Mouse (Mus musculus): ENCODE data around the gene Mycbp.

Gene Mycbp

GRCm38 (mm10) chr4:123904333-123905125 lies at the start of gene Mycbp:
Mycbp (plus strand) TSS chr4:123904832.
- peak; percentile 95 to 99 for DNase-seq (ENCODE audit: low read depth in 1 of 2, low spot score in 2 of 2)

DNA sequence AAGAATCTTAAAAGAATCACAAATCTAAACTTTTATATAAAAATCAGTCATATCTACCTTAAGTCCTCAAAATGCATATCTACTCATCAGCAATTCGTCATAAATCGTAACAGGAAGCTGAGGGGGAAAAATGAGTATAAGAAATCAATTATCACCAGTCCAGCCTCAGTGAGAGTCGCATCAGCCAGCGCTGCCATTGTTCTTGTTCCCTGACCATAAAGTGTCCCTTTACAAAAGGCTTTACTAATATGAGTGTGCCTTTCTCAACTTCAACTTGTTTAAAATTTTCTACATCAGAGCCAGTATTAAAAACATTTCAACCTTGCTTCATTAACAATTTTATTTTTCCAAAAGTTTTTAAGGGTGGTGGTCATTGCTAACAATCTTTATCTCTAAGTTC lies 47.7 kb upstream of the Mycbp start:
- no peak for DNase-seq (ENCODE audit: low read depth in 1 of 2, low spot score in 2 of 2)

- no peak for DNase-seq (ENCODE audit: low read depth in 1 of 2, low spot score in 2 of 2)
Observed at GRCm38 (mm10) chr4:123858090-123858489, 46.5 kb upstream of the Mycbp start.

- no peak for DNase-seq (ENCODE audit: low read depth in 1 of 2, low spot score in 2 of 2)
Observed at GRCm38 (mm10) chr4:123859379-123859778, 45.3 kb upstream of the Mycbp start, which contains the start of gene 4933427I04Rik. 4933427I04Rik (plus strand) TSS chr4:123859679.

- no peak for DNase-seq (ENCODE audit: low read depth in 1 of 2, low spot score in 2 of 2)
Observed at GRCm38 (mm10) chr4:123859803-123860202, 44.8 kb upstream of the Mycbp start.

DNA sequence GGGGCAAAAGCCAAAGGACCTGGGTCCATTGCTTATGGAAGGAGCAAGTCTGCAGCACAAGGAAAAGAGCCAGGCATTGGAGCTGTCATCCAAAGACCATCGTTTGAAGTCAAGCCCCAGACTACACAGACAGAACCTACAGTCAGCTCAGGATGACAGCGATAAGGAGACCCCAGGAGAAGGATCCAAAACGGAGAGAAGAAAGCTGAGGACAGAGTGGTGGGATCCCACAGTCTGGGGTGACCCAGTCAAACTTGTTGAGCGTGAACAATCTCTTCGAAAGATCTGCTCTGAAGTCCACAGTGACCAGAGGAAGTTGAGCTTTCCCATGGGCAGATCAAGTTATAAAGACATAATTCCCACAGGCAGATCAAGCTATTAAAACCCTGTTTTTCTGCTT lies 44.0 kb upstream of the Mycbp start:
- DNase-seq (ENCODE audit: low read depth in 1 of 2, low spot score in 2 of 2) = no peak

- DNase-seq (ENCODE audit: low read depth in 1 of 2, low spot score in 2 of 2) = no peak
Observed at GRCm38 (mm10) chr4:123893726-123894125, 10.9 kb upstream of the Mycbp start.

- DNase-seq (ENCODE audit: low read depth in 1 of 2, low spot score in 2 of 2) = no peak
Observed at GRCm38 (mm10) chr4:123894295-123894694, 10.3 kb upstream of the Mycbp start.

- no peak for DNase-seq (ENCODE audit: low read depth in 1 of 2, low spot score in 2 of 2)
Observed at GRCm38 (mm10) chr4:123898696-123899095, 5.9 kb upstream of the Mycbp start.

- no peak for DNase-seq (ENCODE audit: low read depth in 1 of 2, low spot score in 2 of 2)
Observed at GRCm38 (mm10) chr4:123903432-123903831, 1.2 kb upstream of the Mycbp start.

- no peak for DNase-seq (ENCODE audit: low read depth in 1 of 2, low spot score in 2 of 2)
Observed at GRCm38 (mm10) chr4:123905126-123905668, 565 bp downstream of the Mycbp start.

GRCm38 (mm10) chr4:123911503-123911902 lies 6.9 kb downstream of the Mycbp start:
- DNase-seq (ENCODE audit: low read depth in 1 of 2, low spot score in 2 of 2) = no peak

- DNase-seq (ENCODE audit: low read depth in 1 of 2, low spot score in 2 of 2) = no peak
Observed at GRCm38 (mm10) chr4:123912431-123912830, 7.8 kb downstream of the Mycbp start.

DNA sequence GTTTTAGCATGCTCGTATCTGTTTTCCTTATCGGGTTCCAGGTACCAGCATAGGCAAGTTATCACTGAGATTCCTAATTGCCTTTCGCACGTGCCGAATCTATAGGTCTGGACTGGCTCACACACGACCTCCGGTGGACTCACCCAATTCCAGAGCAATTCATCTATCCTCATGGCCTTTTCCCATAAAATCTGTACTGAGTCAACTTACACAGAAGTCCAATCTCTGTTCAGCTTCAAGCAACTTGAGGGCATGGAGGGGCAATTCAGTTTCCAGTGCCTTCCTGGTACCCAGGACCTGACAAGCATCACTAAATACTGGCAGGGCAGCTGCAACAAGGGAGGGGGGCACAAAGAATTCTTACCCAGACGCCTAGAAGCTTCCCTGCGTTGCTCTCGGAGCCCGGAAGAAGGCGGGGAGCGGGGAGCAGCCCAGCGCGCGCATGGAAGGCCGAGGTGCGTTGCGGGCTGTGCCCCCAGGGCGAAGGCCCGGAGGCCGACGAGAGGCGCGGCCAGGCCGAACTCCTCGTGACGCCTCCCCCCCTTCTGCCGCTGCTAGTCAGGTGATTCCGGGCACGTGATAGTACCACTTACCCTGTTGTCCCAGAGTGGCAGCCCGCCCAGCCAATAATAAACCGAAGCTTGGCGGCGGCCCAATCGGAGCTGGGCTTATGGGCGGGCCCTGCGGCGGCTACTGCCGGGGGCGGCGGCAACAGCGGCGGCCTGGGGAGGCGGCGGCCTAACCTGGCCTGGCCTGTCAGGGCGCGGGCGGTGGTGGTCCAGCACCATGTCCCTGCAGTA lies 12.3 kb downstream of the Mycbp start, which contains the start of gene Rragc:
Rragc (plus strand) TSS at position 699 of the 800 bp plus-strand sequence.
- DNase-seq (ENCODE audit: low read depth in 1 of 2, low spot score in 2 of 2) = peak; percentile 99 to 100

DNA sequence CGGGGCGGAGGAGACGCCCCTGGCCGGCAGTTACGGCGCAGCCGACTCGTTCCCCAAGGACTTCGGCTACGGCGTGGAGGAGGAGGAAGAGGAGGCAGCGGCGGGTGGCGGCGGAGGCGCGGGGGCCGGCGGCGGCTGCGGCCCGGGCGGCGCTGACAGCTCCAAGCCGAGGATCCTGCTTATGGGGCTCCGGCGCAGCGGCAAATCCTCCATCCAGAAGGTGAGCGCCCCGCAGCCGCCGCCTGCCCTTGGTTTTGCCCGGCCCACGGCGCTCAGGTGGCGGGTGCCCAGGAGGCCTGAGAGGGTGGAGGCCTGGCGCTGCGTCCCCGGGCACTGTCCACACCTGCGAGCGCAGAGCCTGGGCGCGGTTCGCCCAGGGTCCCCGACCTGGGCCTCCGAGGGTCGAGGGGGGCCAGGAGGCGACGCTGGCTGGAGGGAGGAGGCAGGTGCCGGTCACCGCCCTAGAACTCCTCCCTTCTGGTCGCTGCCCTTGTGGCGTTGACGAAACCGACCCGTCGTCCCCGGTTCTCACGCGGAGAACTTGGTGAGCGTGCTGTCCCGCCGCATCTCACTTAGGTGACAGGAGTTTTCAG lies 13.0 kb downstream of the Mycbp start, which contains the start of gene 4930535I16Rik:
4930535I16Rik (minus strand) TSS at position 475 of the 593 bp plus-strand sequence.
- DNase-seq (ENCODE audit: low read depth in 1 of 2, low spot score in 2 of 2) = peak in 1 of 2 experiments; percentile 27

GRCm38 (mm10) chr4:123918851-123919250 lies 14.2 kb downstream of the Mycbp start:
- no peak for DNase-seq (ENCODE audit: low read depth in 1 of 2, low spot score in 2 of 2)

GRCm38 (mm10) chr4:123921055-123921565 lies 16.5 kb downstream of the Mycbp start:
- DNase-seq (ENCODE audit: low read depth in 1 of 2, low spot score in 2 of 2) = no peak

DNA sequence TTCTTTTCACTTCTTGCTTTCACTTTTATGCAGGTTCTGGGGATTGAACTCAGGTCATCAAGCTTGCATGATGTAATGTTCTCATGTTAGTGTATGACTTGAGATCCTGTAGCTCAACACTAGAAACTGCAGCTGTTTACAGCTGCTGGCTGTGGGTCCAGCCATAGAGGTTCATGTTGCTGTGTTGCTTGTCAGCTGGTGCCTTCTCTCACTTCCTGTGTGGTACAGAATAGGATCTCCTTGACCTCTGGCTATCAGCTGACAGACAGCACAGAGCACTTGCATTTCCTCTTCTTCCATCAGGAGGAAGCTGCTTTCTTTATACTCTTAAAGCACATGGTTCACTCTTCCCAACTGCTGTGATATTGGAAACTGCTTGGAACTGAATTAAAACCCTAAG lies 23.3 kb downstream of the Mycbp start:
- peak; percentile 17 to 42 for DNase-seq (ENCODE audit: low read depth in 1 of 2, low spot score in 2 of 2)

- DNase-seq (ENCODE audit: low read depth in 1 of 2, low spot score in 2 of 2) = no peak
Observed at GRCm38 (mm10) chr4:123929994-123930393, 25.4 kb downstream of the Mycbp start.

DNA sequence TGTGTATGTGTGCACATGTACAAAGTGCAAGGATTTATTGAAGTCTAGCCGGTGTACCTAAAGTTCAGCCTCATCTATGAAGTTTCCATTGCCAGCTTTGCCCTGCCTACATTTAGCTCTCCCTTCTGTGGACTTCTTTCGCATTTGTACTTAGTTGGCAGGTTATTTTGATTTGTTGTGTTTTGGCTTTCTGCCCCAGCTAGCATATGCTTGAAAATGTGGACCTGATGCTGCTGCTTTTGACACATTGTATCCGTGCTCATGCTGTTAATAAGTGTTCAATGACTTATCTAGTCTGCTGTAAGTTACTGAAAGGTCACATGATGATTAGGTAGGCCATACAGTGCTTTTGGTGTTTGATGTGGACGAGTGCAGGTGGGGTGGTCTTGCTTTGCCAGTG lies 29.7 kb downstream of the Mycbp start:
- no peak for DNase-seq (ENCODE audit: low read depth in 1 of 2, low spot score in 2 of 2)

GRCm38 (mm10) chr4:123936059-123936458 lies 31.4 kb downstream of the Mycbp start:
- DNase-seq (ENCODE audit: low read depth in 1 of 2, low spot score in 2 of 2) = no peak

All from monocyte, adult 2 months (primary cell).